8 mouse cellular contexts compared by ENCODE assay signal in the genomic region with DNA sequence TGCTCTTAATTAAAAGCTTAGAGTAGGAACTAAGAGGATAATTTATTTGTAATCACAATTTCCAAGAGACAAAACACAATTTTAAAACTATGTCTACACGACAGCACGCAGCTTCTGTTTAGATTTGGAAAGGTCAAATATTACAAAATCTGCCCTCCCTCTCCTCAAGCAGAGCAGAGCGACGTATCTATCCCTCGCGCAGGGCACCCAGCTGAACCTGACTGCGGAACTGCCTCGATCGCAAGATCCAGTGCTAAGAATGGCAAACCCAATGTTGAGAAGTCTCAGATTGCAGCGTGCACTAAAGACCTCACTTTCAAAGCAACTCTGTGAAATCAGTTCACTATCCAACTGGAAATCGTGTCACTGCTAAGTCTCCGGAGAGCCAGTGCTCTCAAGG. TPM values are rescaled to one million over a fixed set of nuclear protein-coding genes. Genes with fewer than 3 reads are reported as not detected.
DNase-seq lines count a peak whose midpoint lies in the region; ATAC-seq and TF ChIP-seq lines count a peak whose summit lies in the region.

No protein-coding gene starts in this region.

- H3K27ac ChIP-seq in cerebellum, adult 2 months (ENCODE audit: insufficient read depth, low read length) = no peak overlapping the region
- H3K27ac ChIP-seq in testis, adult 2 months (ENCODE audit: control insufficient read depth, insufficient read depth, low read depth, low read length) = peak overlapping the region; percentile 46; the same call in 1 of the 2 replicates
- H3K27ac ChIP-seq in liver, embryonic 14.5 days = no peak overlapping the region

- H3K36me3 ChIP-seq in testis, adult 2 months (ENCODE audit: control insufficient read depth, insufficient read depth, low read length) = no peaks in the 10 kb centered on the region
- no peaks in the 10 kb centered on the region for H3K36me3 ChIP-seq in liver, embryonic 14.5 days (replicated peaks; ENCODE audit: control insufficient read depth, insufficient read depth, low read depth)

- peak overlapping the region; percentile 66 for H3K4me2 ChIP-seq in liver, embryonic 14.5 days (ENCODE audit: low read depth)

- ATAC-seq in cerebellum, adult (ENCODE audit: insufficient number of reproducible peaks, low FRiP score, low TSS enrichment) = no peak
- no peak for ATAC-seq in liver, embryonic 14.5 days (ENCODE audit: insufficient read depth)

- no peaks in the 10 kb centered on the region for H3K9me3 ChIP-seq in liver, embryonic 14.5 days (ENCODE audit: control insufficient read depth, low read length)

- no peak for TF ChIP-seq CTCF in cerebellum, adult 2 months (IDR thresholded peaks at IDR 0.05; ENCODE audit: borderline replicate concordance, insufficient read depth, low read depth, low read length)
- TF ChIP-seq CTCF in testis, adult 2 months (IDR thresholded peaks at IDR 0.05; ENCODE audit: control insufficient read depth, insufficient read depth, insufficient replicate concordance, low read depth, low read length) = no peak
- no peak for TF ChIP-seq CTCF in liver, embryonic 14.5 days (IDR thresholded peaks at IDR 0.05; ENCODE audit: low read depth)

- no peaks in the 10 kb centered on the region; the same call in 1 of the 2 replicates for H3K4me1 ChIP-seq in cerebellum, adult 2 months (ENCODE audit: control insufficient read depth, insufficient read depth, low read length)
- peaks cover 15% of the 10 kb centered on the region for H3K4me1 ChIP-seq in testis, adult 2 months (ENCODE audit: control insufficient read depth, insufficient read depth, low read length)
- peaks cover 0 to 14% of the 10 kb centered on the region in 2 experiments; a peak in 2 of 4 replicates for H3K4me1 ChIP-seq in liver, embryonic 14.5 days (replicated peaks; ENCODE audit: control insufficient read depth in 2 of 2, insufficient read depth in 2 of 2, low read length in 1 of 2)

- no peak for TF ChIP-seq EP300 in liver, embryonic 14.5 days (IDR thresholded peaks at IDR 0.05; ENCODE audit: low read depth)

- H3K4me3 ChIP-seq in cerebellum, adult 2 months (replicated peaks; ENCODE audit: insufficient read depth, low read depth, low read length) = peak overlapping the region; percentile 76
- H3K4me3 ChIP-seq in testis, adult 2 months (ENCODE audit: control insufficient read depth, low read depth, low read length) = peak overlapping the region; percentile 41
- H3K4me3 ChIP-seq in liver, embryonic 14.5 days (ENCODE audit: insufficient read depth in 1 of 2, low read depth in 2 of 2, low read length in 2 of 2) = peak overlapping the region; percentile 34 to 65

- no peaks in the 10 kb centered on the region for H3K27me3 ChIP-seq in cerebellum, adult 2 months (ENCODE audit: control insufficient read depth, insufficient read depth, low read length)
- H3K27me3 ChIP-seq in testis, adult 2 months (ENCODE audit: control insufficient read depth, insufficient read depth, low read length) = no peaks in the 10 kb centered on the region
- H3K27me3 ChIP-seq in liver, embryonic 14.5 days (ENCODE audit: control insufficient read depth, insufficient read depth, low read length) = peaks cover 42% of the 10 kb centered on the region

- 23% methylated on average over 12 of the region's 12 CpGs for WGBS in cerebellum, adult 2 months
- 59% methylated on average over 12 of the region's 12 CpGs for WGBS in liver, embryonic 14.5 days (ENCODE audit: insufficient replicate concordance)

- no peak overlapping the region for H3K9ac ChIP-seq in liver, embryonic 14.5 days (replicated peaks)

- DNase-seq in cerebellum, adult 2 months = no peak
- no peak for DNase-seq in testis, postnatal 10 days (ENCODE audit: low spot score)
- no peak for DNase-seq in liver, embryonic 14.5 days (ENCODE audit: low read depth in 3 of 3, low spot score in 3 of 3)
- no peak for DNase-seq in ovary, postnatal 14 days (ENCODE audit: low spot score)
- no peak for DNase-seq in layer of hippocampus, postnatal 14 days (ENCODE audit: low spot score in 2 of 2)
- no peak for DNase-seq in ovary, postnatal 36 days (ENCODE audit: low spot score)

- no peak for TF ChIP-seq POLR2A in cerebellum, adult 2 months (IDR thresholded peaks at IDR 0.05; ENCODE audit: borderline replicate concordance, insufficient read depth, low read length)
- TF ChIP-seq POLR2A in testis, adult 2 months (IDR thresholded peaks at IDR 0.05; ENCODE audit: control insufficient read depth, low read depth, low read length) = no peak

RNA-seq across cellular contexts. Expression of gene Cdc42bpb, which starts 2.0 kb away (rescaled TPM):
- 176 and 177 TPM in 2 replicates for polyA plus RNA-seq in cerebellum, adult 2 months (2012; rRNA removed)
- polyA plus RNA-seq in testis, adult 2 months (2012; rRNA removed) = 55.3 and 56.8 TPM in 2 replicates
- polyA plus RNA-seq in liver, embryonic 14.5 days (2012; rRNA removed) = 22.5 and 23.2 TPM in 2 replicates
- 5.3 and 6.6 TPM in 2 replicates for polyA plus RNA-seq in liver, embryonic 14.5 days (2014; fragmentation: Nextera tagmentation; extraction: Ambion mirVana)
- total RNA-seq in layer of hippocampus, postnatal 14 days (2021) = 100 to 1,000 TPM; 117 to 125 TPM

RNA-seq across cellular contexts. Expression of gene Lbhd2, which starts 31.1 kb away (rescaled TPM):
- 1.5 and 2.5 TPM in 2 replicates for polyA plus RNA-seq in cerebellum, adult 2 months (2012; rRNA removed)
- 0.72 and 1.3 TPM in 2 replicates for polyA plus RNA-seq in testis, adult 2 months (2012; rRNA removed)
- polyA plus RNA-seq in liver, embryonic 14.5 days (2012; rRNA removed) = not detected in 2 replicates
- 0.15 and 0.21 TPM in 2 replicates for polyA plus RNA-seq in liver, embryonic 14.5 days (2014; fragmentation: Nextera tagmentation; extraction: Ambion mirVana)
- total RNA-seq in layer of hippocampus, postnatal 14 days (2021) = 1 to 10 TPM in 1 of 2 experiments, under 1 TPM in 1; 0.62 to 1.8 TPM

RNA-seq across cellular contexts. Expression of gene Exoc3l4, which starts 41.3 kb away (rescaled TPM):
- polyA plus RNA-seq in cerebellum, adult 2 months (2012; rRNA removed) = 6.5 and 10.0 TPM in 2 replicates
- 5.5 and 6.5 TPM in 2 replicates for polyA plus RNA-seq in testis, adult 2 months (2012; rRNA removed)
- polyA plus RNA-seq in liver, embryonic 14.5 days (2012; rRNA removed) = 18.1 and 20.1 TPM in 2 replicates
- 15.8 and 19.3 TPM in 2 replicates for polyA plus RNA-seq in liver, embryonic 14.5 days (2014; fragmentation: Nextera tagmentation; extraction: Ambion mirVana)
- total RNA-seq in layer of hippocampus, postnatal 14 days (2021) = 1 to 10 TPM; 1.2 to 2.3 TPM
